Mouse (Mus musculus) right cerebral cortex, adult 2 months (tissue): ENCODE measurements around the gene Pygm.

Source experiments
- DNase-seq, 2 experiments: peaks; one replicate each; pipeline ENCODE4 v3.0.0; 2021 to 2022; ENCODE audit warnings: low spot score in 2 of 2

The Pygm gene

GRCm38 (mm10) chr19:6385821-6386220, 1.6 kb downstream of the Pygm start:
- no peak for DNase-seq

- DNase-seq = no peak
Measured at GRCm38 (mm10) chr19:6386234-6386633, 2.0 kb downstream of the Pygm start.

- no peak for DNase-seq
Measured at GRCm38 (mm10) chr19:6388006-6388405, 3.8 kb downstream of the Pygm start.

- DNase-seq = no peak
Measured at GRCm38 (mm10) chr19:6389803-6390202, 5.6 kb downstream of the Pygm start.

GRCm38 (mm10) chr19:6390251-6390650, 6.1 kb downstream of the Pygm start:
- DNase-seq = no peak

GRCm38 (mm10) chr19:6392743-6393393, 8.7 kb downstream of the Pygm start:
- DNase-seq = no peak

GRCm38 (mm10) chr19:6393637-6394036, 9.4 kb downstream of the Pygm start:
- no peak for DNase-seq

GRCm38 (mm10) chr19:6396237-6396636, 12.0 kb downstream of the Pygm start:
- no peak for DNase-seq

- no peak for DNase-seq
Measured at GRCm38 (mm10) chr19:6397582-6398249, 13.5 kb downstream of the Pygm start.

GRCm38 (mm10) chr19:6398447-6399284, 14.5 kb downstream of the Pygm start:
- no peak for DNase-seq

- no peak for DNase-seq
Measured at GRCm38 (mm10) chr19:6399285-6400095, 15.3 kb downstream of the Pygm start, which contains the start of gene Rasgrp2. Gene Rasgrp2, plus strand, starts transcription at chr19:6399340.

GRCm38 (mm10) chr19:6400096-6401086, 16.2 kb downstream of the Pygm start:
- no peak for DNase-seq

GRCm38 (mm10) chr19:6401131-6401815, 17.1 kb downstream of the Pygm start:
- peak in 1 of 2 experiments; percentile 61 for DNase-seq

GRCm38 (mm10) chr19:6401951-6402350, 17.8 kb downstream of the Pygm start:
- DNase-seq = no peak

GRCm38 (mm10) chr19:6403869-6404268, 19.7 kb downstream of the Pygm start:
- DNase-seq = no peak

- no peak for DNase-seq
Measured at GRCm38 (mm10) chr19:6405433-6405832, 21.2 kb downstream of the Pygm start.

- no peak for DNase-seq
Measured at GRCm38 (mm10) chr19:6407109-6407508, 22.9 kb downstream of the Pygm start.

GRCm38 (mm10) chr19:6407816-6408510, 23.8 kb downstream of the Pygm start:
- DNase-seq = no peak

- no peak for DNase-seq
Measured at GRCm38 (mm10) chr19:6408749-6409148, 24.6 kb downstream of the Pygm start.
